Mouse (Mus musculus) myocyte (in vitro differentiated cells): Measurements from ENCODE around the gene Wdr44. TPM values are rescaled to one million over a fixed set of nuclear protein-coding genes. Genes with fewer than 3 reads are reported as not detected.

Experiments used
- H3K27me3 ChIP-seq: one replicate; pipeline ENCODE4 v1.6.1; 2011; ENCODE audit not compliant: control insufficient read depth, insufficient read depth, insufficient read length
- H3K36me3 ChIP-seq: one replicate; pipeline ENCODE4 v1.6.1; 2011; ENCODE audit not compliant: control insufficient read depth, insufficient read depth
- H3K4me2 ChIP-seq: one replicate; pipeline ENCODE4 v1.6.1; 2011; ENCODE audit warnings: low read depth, control low read depth
- H3K4me3 ChIP-seq: one replicate; pipeline ENCODE4 v1.5.1; 2011; ENCODE audit warnings: mild to moderate bottlenecking, control low read depth, moderate library complexity
- H3K79me2 ChIP-seq: one replicate; pipeline ENCODE4 v1.6.1; 2011; ENCODE audit not compliant: control insufficient read depth, insufficient read depth
- H3ac ChIP-seq: one replicate; pipeline ENCODE4 v1.6.1; 2011; ENCODE audit not compliant: control insufficient read depth, insufficient read length
- CEBPB ChIP-seq: IDR thresholded peaks from 2 replicates; pipeline ENCODE4 v1.6.1; 2011; ENCODE audit warnings: mild to moderate bottlenecking, moderate library complexity; ENCODE audit not compliant: poor library complexity, insufficient read depth, severe bottlenecking
- E2F4 ChIP-seq: IDR thresholded peaks from one replicate; pipeline ENCODE4 v1.6.1; 2011; ENCODE audit warnings: mild to moderate bottlenecking, control low read depth, moderate library complexity; ENCODE audit not compliant: insufficient read depth
- MAX ChIP-seq: IDR thresholded peaks from one replicate; pipeline ENCODE4 v1.6.1; 2011; ENCODE audit warnings: low read depth, mild to moderate bottlenecking, control low read depth
- MYOD1 ChIP-seq, 3 experiments: IDR thresholded peaks; one replicate each; pipeline ENCODE4 v1.6.1; 2011; ENCODE audit warnings: control low read depth in 2 of 3, low read depth in 2 of 3, mild to moderate bottlenecking in 2 of 3, moderate library complexity in 1 of 3; ENCODE audit not compliant: insufficient read length in 2 of 3, control insufficient read depth in 1 of 3
- MYOG ChIP-seq, 3 experiments: IDR thresholded peaks; one replicate each; pipeline ENCODE4 v1.6.1; 2011; ENCODE audit warnings: control low read depth in 2 of 3, low read depth in 2 of 3, mild to moderate bottlenecking in 2 of 3; ENCODE audit not compliant: insufficient read length in 2 of 3, control insufficient read depth in 1 of 3, insufficient read depth in 1 of 3
- POLR2A ChIP-seq: IDR thresholded peaks from one replicate; pipeline ENCODE4 v1.6.1; 2011; ENCODE audit warnings: low read depth, mild to moderate bottlenecking, control low read depth, moderate library complexity; ENCODE audit not compliant: insufficient read length
- POLR2AphosphoS2 ChIP-seq: IDR thresholded peaks from one replicate; pipeline ENCODE4 v1.6.1; 2011; ENCODE audit warnings: low read depth, control low read depth; ENCODE audit not compliant: insufficient read length
- REST ChIP-seq: IDR thresholded peaks from one replicate; pipeline ENCODE4 v1.6.1; 2011; ENCODE audit warnings: mild to moderate bottlenecking, control low read depth, moderate library complexity; ENCODE audit not compliant: insufficient read depth, insufficient read length
- SRF ChIP-seq: IDR thresholded peaks from one replicate; pipeline ENCODE4 v1.6.1; 2011; ENCODE audit warnings: low read depth; ENCODE audit not compliant: control insufficient read depth, insufficient read length
- TCF12 ChIP-seq: IDR thresholded peaks from one replicate; pipeline ENCODE4 v1.6.1; 2011; ENCODE audit warnings: mild to moderate bottlenecking, control low read depth; ENCODE audit not compliant: poor library complexity, insufficient read depth, severe bottlenecking
- TCF3 ChIP-seq: IDR thresholded peaks from one replicate; pipeline ENCODE4 v1.6.1; 2011; ENCODE audit warnings: low read depth, control low read depth; ENCODE audit not compliant: insufficient read length
- USF1 ChIP-seq: IDR thresholded peaks from one replicate; pipeline ENCODE4 v1.6.1; 2011; ENCODE audit warnings: low read depth, mild to moderate bottlenecking, control low read depth, moderate library complexity
- polyA plus RNA-seq: library from polyadenylated mRNA; unstranded; fragments of >200 nt; fragmentation: generic; extraction: Trizol; gene quantifications from one replicate; pipeline ENCODE4 v1.2.1, GENCODE M21; 2012; ENCODE audit warnings: missing spikeins

The Wdr44 gene
- polyA plus RNA-seq, 1 experiment = 8.1 TPM

GRCm38 (mm10) chrX:23694588-23694987 lies 1.7 kb downstream of the Wdr44 start:
- Histone ChIP-seq H3ac (no peak overlapping the region), H3K4me2 (peak overlapping the region; percentile 69), H3K4me3 (peak overlapping the region; percentile 85), H3K79me2 (peaks cover 56% of the 10 kb centered on the region), H3K36me3 (no peaks in the 10 kb centered on the region), H3K27me3 (no peaks in the 10 kb centered on the region)
- no peak for TF ChIP-seq MAX
- no peak for TF ChIP-seq E2F4
- no peak for TF ChIP-seq REST
- no peak for TF ChIP-seq POLR2AphosphoS2
- TF ChIP-seq TCF3 = no peak
- TF ChIP-seq POLR2A = no peak

GRCm38 (mm10) chrX:23695109-23695508 lies 2.3 kb downstream of the Wdr44 start:
- no peak for TF ChIP-seq MAX
- no peak for TF ChIP-seq REST
- no peak for TF ChIP-seq USF1
- no peak for TF ChIP-seq TCF12
- no peak for TF ChIP-seq TCF3
- no peak for TF ChIP-seq CEBPB
- TF ChIP-seq MYOG (IDR thresholded peaks at IDR 0.05; ENCODE audit: control insufficient read depth in 1 of 3, insufficient read depth in 1 of 3, insufficient read length in 2 of 3, low read depth in 2 of 3) = no peak
- no peak for TF ChIP-seq SRF
- TF ChIP-seq POLR2AphosphoS2 = no peak
- Histone ChIP-seq H3ac (no peak overlapping the region), H3K4me3 (peak overlapping the region; percentile 85), H3K79me2 (peaks cover 61% of the 10 kb centered on the region), H3K36me3 (no peaks in the 10 kb centered on the region), H3K27me3 (no peaks in the 10 kb centered on the region), H3K4me2 (peak overlapping the region; percentile 69)

GRCm38 (mm10) chrX:23697346-23697745 lies 4.5 kb downstream of the Wdr44 start:
- Histone ChIP-seq H3K4me3 (peak overlapping the region; percentile 85), H3K27me3 (no peaks in the 10 kb centered on the region), H3K79me2 (peaks cover 81% of the 10 kb centered on the region), H3K36me3 (no peaks in the 10 kb centered on the region), H3K4me2 (peak overlapping the region; percentile 69), H3ac (no peak overlapping the region)
- TF ChIP-seq CEBPB = no peak
- no peak for TF ChIP-seq MYOD1 (IDR thresholded peaks at IDR 0.05; ENCODE audit: control insufficient read depth in 1 of 3, insufficient read length in 2 of 3, low read depth in 2 of 3)
- TF ChIP-seq MYOG (IDR thresholded peaks at IDR 0.05; ENCODE audit: control insufficient read depth in 1 of 3, insufficient read depth in 1 of 3, insufficient read length in 2 of 3, low read depth in 2 of 3) = no peak
- TF ChIP-seq TCF12 = no peak
- no peak for TF ChIP-seq USF1
- TF ChIP-seq POLR2A = no peak
- TF ChIP-seq POLR2AphosphoS2 = no peak
- TF ChIP-seq TCF3 = no peak
- no peak for TF ChIP-seq E2F4
- TF ChIP-seq MAX = no peak
- no peak for TF ChIP-seq REST
- no peak for TF ChIP-seq SRF

- Histone ChIP-seq H3ac (no peak overlapping the region), H3K27me3 (no peaks in the 10 kb centered on the region), H3K79me2 (peaks cover 80% of the 10 kb centered on the region), H3K36me3 (no peaks in the 10 kb centered on the region), H3K4me3 (no peak overlapping the region), H3K4me2 (no peak overlapping the region)
- TF ChIP-seq POLR2A = no peak
- TF ChIP-seq TCF3 = no peak
- TF ChIP-seq TCF12 = no peak
- TF ChIP-seq POLR2AphosphoS2 = no peak
- no peak for TF ChIP-seq E2F4
- TF ChIP-seq REST = no peak
- no peak for TF ChIP-seq MYOD1 (IDR thresholded peaks at IDR 0.05; ENCODE audit: control insufficient read depth in 1 of 3, insufficient read length in 2 of 3, low read depth in 2 of 3)
- no peak for TF ChIP-seq USF1
- no peak for TF ChIP-seq MYOG (IDR thresholded peaks at IDR 0.05; ENCODE audit: control insufficient read depth in 1 of 3, insufficient read depth in 1 of 3, insufficient read length in 2 of 3, low read depth in 2 of 3)
- no peak for TF ChIP-seq SRF
- TF ChIP-seq CEBPB = no peak
- TF ChIP-seq MAX = no peak
These were observed 6.2 kb downstream of the Wdr44 start for GRCm38 (mm10) chrX:23699023-23699422.

GRCm38 (mm10) chrX:23717247-23717646 lies 24.4 kb downstream of the Wdr44 start:
- Histone ChIP-seq H3ac (no peak overlapping the region), H3K79me2 (peaks cover 22% of the 10 kb centered on the region), H3K27me3 (no peaks in the 10 kb centered on the region), H3K4me3 (no peak overlapping the region), H3K4me2 (no peak overlapping the region), H3K36me3 (no peaks in the 10 kb centered on the region)
- TF ChIP-seq TCF12 (no peak), TCF3 (no peak), REST (no peak), POLR2A (no peak), MYOD1 (IDR thresholded peaks at IDR 0.05; ENCODE audit: control insufficient read depth in 1 of 3, insufficient read length in 2 of 3, low read depth in 2 of 3) (no peak), USF1 (no peak), E2F4 (no peak), SRF (no peak), MAX (no peak), CEBPB (no peak), MYOG (IDR thresholded peaks at IDR 0.05; ENCODE audit: control insufficient read depth in 1 of 3, insufficient read depth in 1 of 3, insufficient read length in 2 of 3, low read depth in 2 of 3) (no peak), POLR2AphosphoS2 (no peak)

GRCm38 (mm10) chrX:23727463-23727862 lies 34.6 kb downstream of the Wdr44 start:
- TF ChIP-seq REST (no peak), USF1 (no peak), MYOG (IDR thresholded peaks at IDR 0.05; ENCODE audit: control insufficient read depth in 1 of 3, insufficient read depth in 1 of 3, insufficient read length in 2 of 3, low read depth in 2 of 3) (no peak), SRF (no peak), POLR2AphosphoS2 (no peak), E2F4 (no peak), TCF3 (no peak), MYOD1 (IDR thresholded peaks at IDR 0.05; ENCODE audit: control insufficient read depth in 1 of 3, insufficient read length in 2 of 3, low read depth in 2 of 3) (no peak), CEBPB (no peak), POLR2A (no peak), MAX (no peak), TCF12 (no peak)
- no peak overlapping the region for H3K4me3 ChIP-seq
- peaks cover 14% of the 10 kb centered on the region for H3K79me2 ChIP-seq
- H3K27me3 ChIP-seq = no peaks in the 10 kb centered on the region
- no peak overlapping the region for H3K4me2 ChIP-seq
- H3K36me3 ChIP-seq = no peaks in the 10 kb centered on the region
- H3ac ChIP-seq = no peak overlapping the region
